Mouse (Mus musculus): Measurements from ENCODE around the gene Itgal.

DNA sequence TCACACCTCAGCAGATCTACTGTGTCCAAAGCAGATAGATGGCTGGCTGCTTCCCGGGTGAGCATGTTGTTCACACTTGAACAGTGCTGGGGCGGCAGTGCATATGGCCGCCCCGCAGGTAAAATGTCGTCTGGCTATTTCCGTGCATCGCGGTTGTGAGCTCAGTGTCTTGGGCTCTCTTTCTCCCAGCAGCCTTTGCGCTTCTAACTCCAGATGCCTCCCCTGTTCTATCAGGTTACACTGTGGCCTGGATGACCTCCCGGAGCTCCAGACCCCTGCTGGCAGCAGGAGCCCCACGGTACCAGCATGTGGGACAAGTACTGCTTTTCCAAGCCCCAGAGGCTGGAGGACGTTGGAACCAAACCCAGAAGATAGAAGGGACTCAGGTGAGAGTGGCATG lies 13.9 kb downstream of the Itgal start:
- TF ChIP-seq CTCF (IDR thresholded peaks at IDR 0.05; ENCODE audit: low read depth): no peak
- TF ChIP-seq EP300 (IDR thresholded peaks at IDR 0.05; ENCODE audit: low read depth): no peak
